Mouse (Mus musculus): ENCODE results near the gene Uncx. TPM values are rescaled to one million over a fixed set of nuclear protein-coding genes. Genes with fewer than 3 reads are reported as not detected.
"Not testable (repeated sequence)": the region's sequence is repeated elsewhere in the genome, so short reads cannot be mapped to it uniquely, and the experiment has no call there.

The Uncx gene
- polyA plus RNA-seq, 1 experiment from 2014 or later = 31.0 TPM

GRCm38 (mm10) chr5:139587459-139587858, 44.2 kb downstream of the Uncx start:
- DNase-seq (ENCODE audit: low spot score); ATAC-seq (ENCODE audit: low FRiP score); H3K27ac ChIP-seq; H3K9ac ChIP-seq; H3K4me2 ChIP-seq (replicated peaks); H3K9me3 ChIP-seq (ENCODE audit: control insufficient read depth, low read length); H3K4me3 ChIP-seq (replicated peaks; ENCODE audit: low read length); H3K36me3 ChIP-seq (replicated peaks; ENCODE audit: control insufficient read depth, insufficient read depth): not testable (repeated sequence)
- WGBS = 89% methylated on average over 4 of the region's 5 CpGs
- Histone ChIP-seq H3K4me1 (replicated peaks; ENCODE audit: control insufficient read depth, insufficient read depth, low read length) (peaks cover 18% of the 10 kb centered on the region), H3K27me3 (ENCODE audit: control insufficient read depth, insufficient read depth, low read length) (peaks cover 28% of the 10 kb centered on the region)

- not testable (repeated sequence) for DNase-seq (ENCODE audit: low spot score); H3K4me2 ChIP-seq (replicated peaks); H3K4me3 ChIP-seq (replicated peaks; ENCODE audit: low read length); ATAC-seq (ENCODE audit: low FRiP score); H3K36me3 ChIP-seq (replicated peaks; ENCODE audit: control insufficient read depth, insufficient read depth); H3K9me3 ChIP-seq (ENCODE audit: control insufficient read depth, low read length); H3K9ac ChIP-seq; H3K27ac ChIP-seq
- H3K4me1 ChIP-seq (replicated peaks; ENCODE audit: control insufficient read depth, insufficient read depth, low read length) = peaks cover 18% of the 10 kb centered on the region
- peaks cover 18% of the 10 kb centered on the region; the same call in 1 of the 2 replicates for H3K27me3 ChIP-seq (ENCODE audit: control insufficient read depth, insufficient read depth, low read length)
- WGBS = 46% methylated on average over 6 of the region's 6 CpGs
These were observed 47.5 kb downstream of the Uncx start for GRCm38 (mm10) chr5:139590682-139591360.

GRCm38 (mm10) chr5:139592011-139592410, 48.7 kb downstream of the Uncx start:
- Histone ChIP-seq H3K27me3 (ENCODE audit: control insufficient read depth, insufficient read depth, low read length) (peaks cover 25% of the 10 kb centered on the region), H3K9me3 (ENCODE audit: control insufficient read depth, low read length) (no peaks in the 10 kb centered on the region), H3K4me3 (replicated peaks; ENCODE audit: low read length) (no peak overlapping the region), H3K4me2 (replicated peaks) (no peak overlapping the region), H3K36me3 (replicated peaks; ENCODE audit: control insufficient read depth, insufficient read depth) (no peaks in the 10 kb centered on the region), H3K27ac (no peak overlapping the region), H3K4me1 (replicated peaks; ENCODE audit: control insufficient read depth, insufficient read depth, low read length) (peaks cover 16% of the 10 kb centered on the region), H3K9ac (no peak overlapping the region)
- WGBS = 87% methylated on average over 3 of the region's 3 CpGs
- no peak for ATAC-seq (ENCODE audit: low FRiP score)
- DNase-seq (ENCODE audit: low spot score) = no peak

DNA sequence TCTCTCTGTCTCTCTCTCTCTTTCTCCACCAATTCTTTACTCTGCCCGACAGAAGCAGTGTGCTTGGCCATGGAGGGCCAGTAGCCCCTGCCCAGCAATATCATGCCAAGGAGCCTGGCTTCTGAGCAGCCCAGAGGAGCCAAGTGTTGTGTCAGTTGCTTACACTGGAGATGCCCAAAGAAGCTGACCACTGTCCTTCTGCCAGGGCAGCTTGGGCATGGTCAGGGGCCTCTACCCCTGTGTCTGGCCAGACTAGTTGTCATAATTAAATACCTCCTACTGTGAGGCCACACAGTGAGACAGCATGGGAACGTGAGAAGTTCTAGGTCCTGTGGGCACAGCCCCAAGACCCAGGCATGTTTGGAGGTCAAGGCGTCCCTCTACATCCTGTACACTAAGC, 49.6 kb downstream of the Uncx start:
- H3K27me3 ChIP-seq (ENCODE audit: control insufficient read depth, insufficient read depth, low read length) = peaks cover 31% of the 10 kb centered on the region
- no peaks in the 10 kb centered on the region for H3K36me3 ChIP-seq (replicated peaks; ENCODE audit: control insufficient read depth, insufficient read depth)
- H3K4me2 ChIP-seq (replicated peaks) = no peak overlapping the region
- H3K4me1 ChIP-seq (replicated peaks; ENCODE audit: control insufficient read depth, insufficient read depth, low read length) = peaks cover 16% of the 10 kb centered on the region
- no peak overlapping the region for H3K27ac ChIP-seq
- 65% methylated on average over 3 of the region's 3 CpGs for WGBS
- H3K4me3 ChIP-seq (replicated peaks; ENCODE audit: low read length) = no peak overlapping the region
- no peaks in the 10 kb centered on the region for H3K9me3 ChIP-seq (ENCODE audit: control insufficient read depth, low read length)
- no peak for ATAC-seq (ENCODE audit: low FRiP score)
- no peak for DNase-seq (ENCODE audit: low spot score)
- no peak overlapping the region for H3K9ac ChIP-seq

DNA sequence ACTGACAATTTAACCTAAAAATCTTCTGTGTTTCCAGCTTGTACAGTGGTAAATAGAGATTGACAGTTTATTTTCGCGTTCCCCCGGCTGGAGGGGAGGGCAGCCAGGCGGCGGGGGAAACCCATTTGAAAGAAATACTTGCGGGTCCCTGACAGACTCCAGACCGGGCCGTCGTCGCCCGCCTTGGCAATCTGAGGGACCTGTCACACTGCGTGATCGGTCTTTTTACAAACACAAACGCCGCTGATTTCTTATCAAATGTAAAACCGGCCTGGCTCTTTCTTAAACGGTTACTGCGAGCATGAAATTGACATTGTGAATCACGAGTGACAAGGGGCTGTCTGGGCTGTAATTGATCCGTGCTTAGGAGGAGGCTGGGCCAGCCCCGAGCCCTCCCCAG, 50.5 kb downstream of the Uncx start:
- Histone ChIP-seq H3K4me2 (replicated peaks) (peak overlapping the region; percentile 18; the same call in 1 of the 2 replicates), H3K27me3 (ENCODE audit: control insufficient read depth, insufficient read depth, low read length) (peaks cover 31% of the 10 kb centered on the region), H3K36me3 (replicated peaks; ENCODE audit: control insufficient read depth, insufficient read depth) (no peaks in the 10 kb centered on the region), H3K4me3 (replicated peaks; ENCODE audit: low read length) (no peak overlapping the region), H3K9me3 (ENCODE audit: control insufficient read depth, low read length) (no peaks in the 10 kb centered on the region), H3K9ac (no peak overlapping the region), H3K4me1 (replicated peaks; ENCODE audit: control insufficient read depth, insufficient read depth, low read length) (peaks cover 23% of the 10 kb centered on the region), H3K27ac (no peak overlapping the region)
- WGBS = 7% methylated on average over 21 of the region's 21 CpGs
- ATAC-seq (ENCODE audit: low FRiP score) (no peak), DNase-seq (ENCODE audit: low spot score) (no peak)

GRCm38 (mm10) chr5:139595001-139595400, 51.7 kb downstream of the Uncx start:
- no peaks in the 10 kb centered on the region for H3K9me3 ChIP-seq (ENCODE audit: control insufficient read depth, low read length)
- H3K27me3 ChIP-seq (ENCODE audit: control insufficient read depth, insufficient read depth, low read length) = peaks cover 36% of the 10 kb centered on the region

More at GRCm38 (mm10) chr5:139595001-139595400, 51.7 kb downstream of the Uncx start:
- ATAC-seq (ENCODE audit: low FRiP score) (no peak), DNase-seq (ENCODE audit: low spot score) (no peak)
- Histone ChIP-seq H3K36me3 (replicated peaks; ENCODE audit: control insufficient read depth, insufficient read depth) (no peaks in the 10 kb centered on the region), H3K4me3 (replicated peaks; ENCODE audit: low read length) (no peak overlapping the region), H3K27ac (no peak overlapping the region; the same call in 1 of the 2 replicates), H3K9ac (no peak overlapping the region), H3K4me2 (replicated peaks) (no peak overlapping the region), H3K4me1 (replicated peaks; ENCODE audit: control insufficient read depth, insufficient read depth, low read length) (peaks cover 34% of the 10 kb centered on the region)
- WGBS = 52% methylated on average over 14 of the region's 14 CpGs

Other genes with a start within 250 kb of the Uncx start
- 78.6 and 89.9 TPM in 2 replicates for gene Adap1, start 217.9 kb upstream of the Uncx start, polyA plus RNA-seq (2014; fragmentation: Nextera tagmentation; extraction: Ambion mirVana)
- 110 and 113 TPM in 2 replicates for gene Cox19, start 192.1 kb upstream of the Uncx start, polyA plus RNA-seq (2014; fragmentation: Nextera tagmentation; extraction: Ambion mirVana)
- not detected in 2 replicates for gene Cyp2w1, start 190.9 kb upstream of the Uncx start, polyA plus RNA-seq (2014; fragmentation: Nextera tagmentation; extraction: Ambion mirVana)
- gene Gpr146, start 165.8 kb upstream of the Uncx start, polyA plus RNA-seq (2014; fragmentation: Nextera tagmentation; extraction: Ambion mirVana) = 1.4 and 2.7 TPM in 2 replicates
- gene C130050O18Rik, start 138.2 kb upstream of the Uncx start, polyA plus RNA-seq (2014; fragmentation: Nextera tagmentation; extraction: Ambion mirVana) = 0.26 and 0.32 TPM in 2 replicates
- gene Gper1, start 120.3 kb upstream of the Uncx start, polyA plus RNA-seq (2014; fragmentation: Nextera tagmentation; extraction: Ambion mirVana) = 7.5 TPM in 2 replicates
- gene 3110082I17Rik, start 83.0 kb upstream of the Uncx start, polyA plus RNA-seq (2014; fragmentation: Nextera tagmentation; extraction: Ambion mirVana) = 12.7 and 13.6 TPM in 2 replicates
- 13.9 and 15.9 TPM in 2 replicates for gene Zfand2a, start 58.9 kb upstream of the Uncx start, polyA plus RNA-seq (2014; fragmentation: Nextera tagmentation; extraction: Ambion mirVana)
- gene Micall2, start 192.8 kb downstream of the Uncx start, polyA plus RNA-seq (2014; fragmentation: Nextera tagmentation; extraction: Ambion mirVana) = 10.6 and 10.7 TPM in 2 replicates
- 37.2 and 37.6 TPM in 2 replicates for gene Ints1, start 232.2 kb downstream of the Uncx start, polyA plus RNA-seq (2014; fragmentation: Nextera tagmentation; extraction: Ambion mirVana)
- 7.1 and 7.8 TPM in 2 replicates for gene Mafk, start 248.0 kb downstream of the Uncx start, polyA plus RNA-seq (2014; fragmentation: Nextera tagmentation; extraction: Ambion mirVana)